Mouse (Mus musculus) brain, embryonic 14.5 days (tissue): ENCODE measurements at regions not wholly inside any gene's neighbourhood (a gene's known extent, or its start where the extent isn't known, plus 50 kb on each side); places are given as distances from the start of the nearest gene placed in this dataset.

Experiments
- CTCF ChIP-seq: fragments of 200-500 bp; IDR thresholded peaks from 2 replicates; pipeline ENCODE4 v1.5.1; 2012; ENCODE audit warnings: inconsistent platforms, mild to moderate bottlenecking, moderate library complexity, borderline replicate concordance; ENCODE audit not compliant: insufficient read depth, insufficient read length; ENCODE audit errors: extremely low read depth
- POLR2A ChIP-seq: fragments of 200-500 bp; IDR thresholded peaks from 2 replicates; pipeline ENCODE4 v1.6.1; 2012; ENCODE audit warnings: mild to moderate bottlenecking, inconsistent platforms, borderline replicate concordance; ENCODE audit not compliant: poor library complexity, insufficient read depth, insufficient read length, severe bottlenecking; ENCODE audit errors: extremely low read depth

DNA sequence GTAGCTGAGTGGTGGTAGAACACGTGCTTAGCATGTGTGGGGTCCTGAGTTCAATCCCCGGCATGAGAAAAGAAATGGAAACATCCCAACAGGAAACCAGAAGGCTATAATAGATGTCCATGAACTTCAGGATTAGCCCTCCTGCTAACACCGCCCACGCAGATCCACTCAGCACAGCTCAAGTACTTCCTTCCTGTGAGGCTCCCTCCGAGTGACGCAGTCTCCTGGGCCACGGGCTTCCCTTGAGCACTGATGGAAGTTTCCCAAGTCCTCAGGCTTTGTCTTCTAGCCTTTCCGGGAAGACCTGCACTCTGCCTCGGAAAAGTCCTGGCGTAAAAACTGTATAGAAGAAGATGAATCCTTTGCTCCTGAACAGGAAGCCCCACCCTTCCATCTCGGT lies 158.5 kb upstream of the Lpp start:
- TF ChIP-seq CTCF: no peak
- no peak for TF ChIP-seq POLR2A
